Mouse (Mus musculus) urinary bladder, postnatal 10 days (tissue): ENCODE results near the gene Psmb4.
"Not testable (repeated sequence)": the region's sequence is repeated elsewhere in the genome, so short reads cannot be mapped to it uniquely, and the experiment has no call there.

Experiments used
- DNase-seq: peaks from one replicate; pipeline ENCODE4 v3.0.0; 2022; ENCODE audit warnings: low spot score

The Psmb4 gene

GRCm38 (mm10) chr3:94906482-94906881 lies 19.7 kb upstream of the Psmb4 start:
- DNase-seq, result no peak

- not testable (repeated sequence) for DNase-seq
Observed at GRCm38 (mm10) chr3:94904759-94905158, 18.0 kb upstream of the Psmb4 start.

DNA sequence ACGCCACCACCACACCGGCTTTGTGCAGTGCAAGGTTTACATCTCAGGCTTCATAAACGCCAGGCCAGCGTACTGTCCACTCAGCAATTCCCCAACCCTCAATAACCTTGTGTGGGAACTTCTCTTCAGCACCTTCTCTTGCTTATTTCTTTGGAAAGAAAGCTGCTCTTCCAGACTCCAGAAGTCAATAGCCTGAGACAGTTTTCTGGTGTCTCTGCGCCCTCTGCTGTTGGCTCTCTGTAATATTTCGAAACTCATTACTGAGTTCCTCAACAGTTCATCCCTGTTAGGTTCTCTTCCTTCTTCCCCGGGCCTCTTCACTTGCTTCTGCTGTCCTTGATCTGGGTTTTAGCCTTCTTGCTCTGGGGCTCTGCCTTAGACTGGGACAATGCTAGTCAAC lies 16.0 kb upstream of the Psmb4 start:
- DNase-seq, result no peak

DNA sequence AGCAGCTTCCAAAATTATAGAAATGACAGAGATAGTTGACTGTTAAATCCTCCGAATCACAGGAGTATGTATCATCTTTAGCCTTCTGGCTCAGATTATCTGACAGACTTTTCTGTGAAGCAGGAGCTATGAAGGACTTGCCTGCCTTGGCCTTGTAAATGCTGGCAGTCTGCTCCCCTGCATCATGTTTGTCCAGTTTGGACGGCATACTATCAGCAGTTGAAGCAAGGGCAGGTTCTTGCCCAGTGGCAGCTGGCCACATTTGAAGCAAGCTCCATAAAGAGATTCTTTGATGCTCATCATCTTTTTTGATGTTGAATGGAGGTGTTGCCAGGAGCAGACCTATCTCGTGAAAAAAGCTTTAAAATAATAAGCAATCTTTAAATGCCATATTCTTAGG lies 7.3 kb upstream of the Psmb4 start:
- DNase-seq, result no peak

- no peak for DNase-seq
Observed at GRCm38 (mm10) chr3:94888595-94888994, 1.8 kb upstream of the Psmb4 start.

DNA sequence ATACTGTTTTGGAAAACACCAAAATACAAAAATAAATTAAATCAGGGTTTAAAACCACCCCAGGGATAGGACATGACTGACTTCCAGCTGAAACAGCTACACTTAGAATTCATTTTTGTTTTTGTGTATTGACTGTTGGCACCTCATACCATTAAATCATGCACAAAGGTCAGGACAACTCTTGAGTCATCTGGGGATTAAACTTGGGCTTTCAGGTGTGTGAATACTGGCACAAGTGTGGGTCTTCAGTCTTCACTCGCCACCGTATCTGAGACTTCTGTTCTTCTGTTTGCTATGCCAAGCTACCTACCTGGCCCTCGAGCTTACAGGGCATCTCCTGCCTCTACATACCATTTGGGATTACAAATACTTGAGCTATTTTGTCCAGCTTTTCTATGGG lies 4.2 kb downstream of the Psmb4 start:
- DNase-seq, result no peak

- no peak for DNase-seq
Observed at GRCm38 (mm10) chr3:94881840-94882239, 4.9 kb downstream of the Psmb4 start.

- DNase-seq, result no peak
Observed at GRCm38 (mm10) chr3:94878618-94879017, 8.1 kb downstream of the Psmb4 start.

GRCm38 (mm10) chr3:94869011-94869410 lies 17.8 kb downstream of the Psmb4 start:
- DNase-seq, result no peak

GRCm38 (mm10) chr3:94859471-94859870 lies 27.3 kb downstream of the Psmb4 start:
- DNase-seq, result no peak

GRCm38 (mm10) chr3:94852215-94852614 lies 34.5 kb downstream of the Psmb4 start:
- no peak for DNase-seq

GRCm38 (mm10) chr3:94851731-94852130 lies 35.0 kb downstream of the Psmb4 start:
- DNase-seq, result no peak

GRCm38 (mm10) chr3:94849338-94849737 lies 37.4 kb downstream of the Psmb4 start:
- DNase-seq, result peak; percentile 19

GRCm38 (mm10) chr3:94847382-94847781 lies 39.4 kb downstream of the Psmb4 start:
- no peak for DNase-seq

DNA sequence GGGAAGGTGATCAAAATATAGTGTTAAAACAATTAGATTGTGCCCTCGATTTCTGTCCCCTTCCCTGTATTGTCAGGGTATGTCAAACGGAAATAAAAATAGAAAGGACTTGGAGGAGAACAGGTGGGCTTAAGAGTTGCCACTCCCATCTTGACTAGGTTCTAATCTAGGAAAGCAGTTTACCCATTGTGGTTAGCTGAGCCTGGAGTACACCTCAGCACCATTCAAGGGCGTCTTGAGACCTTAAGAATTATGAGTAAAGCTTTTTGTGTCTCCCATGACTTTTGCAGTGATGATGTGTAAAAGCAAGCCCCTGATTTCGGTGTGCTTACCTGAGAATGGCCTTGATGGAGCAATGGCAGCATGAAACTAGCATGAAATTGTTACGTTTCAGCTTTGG lies 47.7 kb downstream of the Psmb4 start:
- no peak for DNase-seq

GRCm38 (mm10) chr3:94838631-94839030 lies 48.1 kb downstream of the Psmb4 start:
- DNase-seq, result no peak

GRCm38 (mm10) chr3:94837959-94838496 lies 48.7 kb downstream of the Psmb4 start:
- DNase-seq, result peak; percentile 36

GRCm38 (mm10) chr3:94837183-94837890 lies 49.4 kb downstream of the Psmb4 start, which contains the start of gene Pogz:
Gene Pogz, plus strand, starts transcription at chr3:94837567.
- peak; percentile 85 for DNase-seq

DNA sequence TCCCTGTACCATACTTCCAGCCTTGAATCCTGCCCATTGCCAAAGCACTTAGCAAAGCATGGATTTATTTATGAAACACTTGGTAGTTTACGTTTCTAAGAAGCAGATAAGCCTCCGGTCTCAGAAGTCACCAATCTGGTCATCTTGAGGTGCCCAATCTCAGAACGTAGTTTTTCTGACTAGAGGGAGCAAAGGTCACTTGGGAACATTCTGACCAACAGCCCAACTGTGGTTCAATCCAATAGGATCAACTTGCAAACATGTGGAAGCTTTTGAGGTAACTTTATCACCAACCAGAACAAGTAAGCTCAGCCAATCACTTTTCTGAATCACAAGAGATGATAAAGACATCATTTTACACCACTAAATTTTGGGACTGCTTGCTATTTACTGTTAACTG lies 51.4 kb downstream of the Psmb4 start:
- DNase-seq, result no peak
